9 mouse cellular contexts compared by ENCODE assay signal in the genomic region with DNA sequence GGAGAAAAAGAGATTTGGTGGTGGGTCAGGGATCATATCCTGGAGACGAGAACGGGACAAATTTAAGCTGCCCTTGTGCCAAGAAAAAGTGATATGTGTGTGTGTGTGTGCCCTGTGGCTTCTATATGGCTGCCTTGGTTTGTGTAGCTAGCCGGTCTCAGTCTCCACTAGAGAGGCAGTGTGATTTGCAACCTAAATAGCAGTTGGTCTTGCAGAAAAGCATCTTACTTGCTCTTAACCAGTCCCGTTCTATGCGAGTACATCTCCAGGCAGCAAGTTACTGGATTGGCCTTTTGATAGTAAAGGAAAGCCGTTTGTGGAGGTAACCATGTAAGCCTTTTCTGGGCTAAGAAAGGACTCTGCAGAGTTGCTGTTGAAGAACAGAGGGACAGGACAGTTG. TPM values are rescaled to one million over a fixed set of nuclear protein-coding genes. Genes with fewer than 3 reads are reported as not detected.
DNase-seq lines count a peak whose midpoint lies in the region; ATAC-seq and TF ChIP-seq lines count a peak whose summit lies in the region.
"Had no signal": no experiment of that assay in that cellular context is flagged by ENCODE, and none has a peak within 500 bp of the region (broad histone marks: within the 10 kb centered on the region; RNA-seq: fewer than 3 reads in every experiment).

No protein-coding gene starts in this region.

- peaks cover 49% of the 10 kb centered on the region for H3K4me1 ChIP-seq in heart, embryonic 13.5 days
- H3K4me1 ChIP-seq in ES-E14 (ENCODE audit: control insufficient read depth in 2 of 2, insufficient read depth in 2 of 2, low read length in 2 of 2, poor library complexity in 1 of 2), result peaks cover 7 to 23% of the 10 kb centered on the region in 2 experiments; a peak in 2 of 4 replicates
- peaks cover 52% of the 10 kb centered on the region for H3K4me1 ChIP-seq in hindbrain, embryonic 10.5 days (replicated peaks)
- peaks cover 46% of the 10 kb centered on the region for H3K4me1 ChIP-seq in midbrain, embryonic 13.5 days (replicated peaks)

- in situ Hi-C loops in ES-E14 (cut with MboI; ENCODE audit: low sequenced_read_pairs in 2 of 2, unreplicated experiment in 2 of 2), result no loop called here

- H3K4me2 ChIP-seq in heart, embryonic 13.5 days, result peak overlapping the region; percentile 81
- H3K4me2 ChIP-seq in midbrain, embryonic 13.5 days (replicated peaks), result peak overlapping the region; percentile 82

- 0 out of 2 replicates have a peak, but pooled peaks cover 13% of the 10 kb centered on the region for H3K9me3 ChIP-seq in heart, embryonic 13.5 days
- H3K9me3 ChIP-seq in ES-E14 (ENCODE audit: control insufficient read depth, insufficient read depth, low read depth, low read length), result no peaks in the 10 kb centered on the region
- H3K9me3 ChIP-seq in hindbrain, embryonic 10.5 days, result peaks cover 9% of the 10 kb centered on the region
- no peaks in the 10 kb centered on the region for H3K9me3 ChIP-seq in midbrain, embryonic 13.5 days

- ATAC-seq in heart, embryonic 13.5 days (ENCODE audit: extremely low read depth, insufficient number of reproducible peaks, low FRiP score, low TSS enrichment), result no peak
- ATAC-seq in midbrain, embryonic 13.5 days, result no peak

- H3K9ac ChIP-seq in heart, embryonic 13.5 days, result peak overlapping the region; percentile 99
- H3K9ac ChIP-seq in ES-E14 (ENCODE audit: insufficient read depth, low read depth, low read length, poor library complexity, severe bottlenecking), result peak overlapping the region; percentile 93; the same call in 1 of the 2 replicates
- H3K9ac ChIP-seq in midbrain, embryonic 13.5 days (replicated peaks), result peak overlapping the region; percentile 95

- H3K36me3 ChIP-seq in heart, embryonic 13.5 days, result peaks cover 30% of the 10 kb centered on the region
- H3K36me3 ChIP-seq in ES-E14 (ENCODE audit: control insufficient read depth, insufficient read depth, low read length, poor library complexity, severe bottlenecking), result peaks cover 4% of the 10 kb centered on the region; the same call in 1 of the 2 replicates
- peaks cover 31% of the 10 kb centered on the region for H3K36me3 ChIP-seq in hindbrain, embryonic 10.5 days
- peaks cover 16% of the 10 kb centered on the region for H3K36me3 ChIP-seq in midbrain, embryonic 13.5 days

- peak overlapping the region; percentile 93 for H3K27ac ChIP-seq in heart, embryonic 13.5 days (replicated peaks)
- H3K27ac ChIP-seq in ES-E14 (ENCODE audit: insufficient read depth, low read depth, low read length, poor library complexity, severe bottlenecking), result no peak overlapping the region
- peak overlapping the region; percentile 96; the same call in 1 of the 2 replicates for H3K27ac ChIP-seq in hindbrain, embryonic 10.5 days
- H3K27ac ChIP-seq in midbrain, embryonic 13.5 days, result peak overlapping the region; percentile 85

- intact Hi-C loops in gastrocnemius, postnatal 14 days (cut with DNase I; ENCODE audit: low total_unique reads), result no loop called here

- 5% methylated on average over 6 of the region's 6 CpGs for WGBS in heart, embryonic 13.5 days
- 19% methylated on average over 6 of the region's 6 CpGs for WGBS in hindbrain, embryonic 10.5 days
- 5% methylated on average over 6 of the region's 6 CpGs for WGBS in midbrain, embryonic 13.5 days

- no peak for DNase-seq in heart, adult 11 months
- no peak for DNase-seq in ES-E14 (ENCODE audit: low read depth, low spot score)
- DNase-seq in hindbrain, embryonic 10.5 days (ENCODE audit: low spot score), result peak; percentile 14
- DNase-seq in gastrocnemius, postnatal 14 days, result no peak
- DNase-seq in left cerebral cortex, adult 8-10 months (ENCODE audit: low spot score in 2 of 2), result no peak
- DNase-seq in right cerebral cortex, postnatal 4 days, result no peak

- H3K4me3 ChIP-seq in heart, embryonic 13.5 days, result peak overlapping the region; percentile 94
- H3K4me3 ChIP-seq in ES-E14 (ENCODE audit: insufficient read depth in 1 of 2, low read depth in 1 of 2, low read length in 2 of 2, poor library complexity in 1 of 2, severe bottlenecking in 1 of 2), result peak overlapping the region; percentile 94 to 100
- H3K4me3 ChIP-seq in hindbrain, embryonic 10.5 days, result peak overlapping the region; percentile 90
- peak overlapping the region; percentile 99 for H3K4me3 ChIP-seq in midbrain, embryonic 13.5 days (replicated peaks)

- no peaks in the 10 kb centered on the region for H3K27me3 ChIP-seq in heart, embryonic 13.5 days (replicated peaks)
- no peaks in the 10 kb centered on the region for H3K27me3 ChIP-seq in hindbrain, embryonic 10.5 days (ENCODE audit: insufficient read depth, poor library complexity, severe bottlenecking)
- no peaks in the 10 kb centered on the region for H3K27me3 ChIP-seq in midbrain, embryonic 13.5 days
- H3K27me3 ChIP-seq: Patski had no signal

TF ChIP-seq in ES-E14, 5 proteins besides CTCF, POLR2A, EP300 and RAD21:
- TF ChIP-seq MAFK (IDR thresholded peaks at IDR 0.05; ENCODE audit: insufficient read depth, low read depth, low read length) (no peak), CHD2 (IDR thresholded peaks at IDR 0.05; ENCODE audit: low read depth, low read length) (no peak), ZNF384 (IDR thresholded peaks at IDR 0.05; ENCODE audit: low read depth, low read length) (no peak), HCFC1 (IDR thresholded peaks at IDR 0.05; ENCODE audit: borderline replicate concordance, insufficient read depth, low read length) (no peak), ZC3H11A (IDR thresholded peaks at IDR 0.05; ENCODE audit: borderline replicate concordance, low read depth, low read length) (no peak)
TF ChIP-seq in ES-E14: peak in this region for 0.

RNA-seq across cellular contexts. Expression of a gene that starts 1.7 kb away (rescaled TPM):
- 12.5 and 12.9 TPM in 2 replicates for polyA plus RNA-seq in heart, embryonic 13.5 days (2015; fragmentation: Nextera tagmentation; extraction: Ambion mirVana)
- 21.3 and 24.0 TPM in 2 replicates for total RNA-seq in ES-E14 (2012; rRNA removed)
- polyA plus RNA-seq in hindbrain, embryonic 10.5 days (2016; fragmentation: Nextera tagmentation; extraction: Ambion mirVana), result 14.2 and 18.2 TPM in 2 replicates
- polyA plus RNA-seq in midbrain, embryonic 13.5 days (2015; fragmentation: Nextera tagmentation; extraction: Ambion mirVana), result 21.1 and 21.7 TPM in 2 replicates
- total RNA-seq in gastrocnemius, postnatal 14 days (2021), result 10 to 100 TPM; 69.5 to 75.2 TPM
- total RNA-seq in left cerebral cortex, adult 8-10 months (2022), result 10 to 100 TPM; 49.4 to 56.3 (median 52.7) TPM
